Mouse (Mus musculus) lung, postnatal 0 days (tissue): ENCODE data around the gene Mpzl3. TPM values are rescaled to one million over a fixed set of nuclear protein-coding genes. Genes with fewer than 3 reads are reported as not detected.
A peak's percentile ranks its signal among the peaks of the same experiment; 100 is the strongest.
"Not testable (repeated sequence)": the region's sequence is repeated elsewhere in the genome, so short reads cannot be mapped to it uniquely, and the experiment has no call there.

Experiments used
- ATAC-seq: fragments of 200-750 bp; cut with Nextera tagmentation; 2 replicates; pipeline ENCODE4 v1.8.0; 2017; ENCODE audit warnings: moderate library complexity
- DNase-seq: peaks from one replicate; pipeline ENCODE4 v3.0.0-alpha.2; 2016; ENCODE audit warnings: low spot score
- H3K27ac ChIP-seq: fragments of 300-500 bp; sonication (generic); 2 replicates; pipeline ENCODE4 v1.5.1; 2014; ENCODE audit warnings: antibody characterized with exemption, mild to moderate bottlenecking, low read length, mixed read lengths
- H3K27me3 ChIP-seq: fragments of 300-500 bp; sonication (generic); replicated peaks from 2 replicates; pipeline ENCODE4 v1.6.1; 2014; ENCODE audit warnings: low read length, mixed read lengths; ENCODE audit not compliant: insufficient read depth
- H3K36me3 ChIP-seq: fragments of 300-500 bp; sonication (generic); 2 replicates; pipeline ENCODE4 v1.6.1; 2014; ENCODE audit warnings: low read length, mixed read lengths; ENCODE audit not compliant: insufficient read depth
- H3K4me1 ChIP-seq: fragments of 300-500 bp; sonication (generic); 2 replicates; pipeline ENCODE4 v1.6.1; 2014; ENCODE audit warnings: antibody characterized with exemption, low read depth, low read length, mixed read lengths; ENCODE audit not compliant: insufficient read depth
- H3K4me2 ChIP-seq: fragments of 300-500 bp; sonication (generic); replicated peaks from 2 replicates; pipeline ENCODE4 v1.6.1; 2014; ENCODE audit warnings: low read depth, mild to moderate bottlenecking, low read length, moderate library complexity, mixed read lengths
- H3K4me3 ChIP-seq: fragments of 300-500 bp; sonication (generic); 2 replicates; pipeline ENCODE4 v1.5.1; 2014; ENCODE audit warnings: low read depth, low read length
- H3K9ac ChIP-seq: fragments of 300-500 bp; sonication (generic); replicated peaks from 2 replicates; pipeline ENCODE4 v1.6.1; 2014; ENCODE audit warnings: low read depth, mild to moderate bottlenecking
- H3K9me3 ChIP-seq: fragments of 300-500 bp; sonication (generic); 2 replicates; pipeline ENCODE4 v1.6.1; 2016; ENCODE audit warnings: low read length, mixed read lengths
- CTCF ChIP-seq: IDR thresholded peaks from 2 replicates; pipeline ENCODE4 v1.5.1; 2016; ENCODE audit warnings: antibody characterized with exemption, mild to moderate bottlenecking
- EP300 ChIP-seq: IDR thresholded peaks from 2 replicates; pipeline ENCODE4 v1.6.1; 2016; ENCODE audit warnings: antibody characterized with exemption, mild to moderate bottlenecking, control low read depth
- WGBS: fragments of 180-500 bp; shearing (Covaris S2); extraction: QIAGEN DNeasy Blood & Tissue Kit; methylation state at CpG from one replicate; pipeline ENCODE4 v1.1.7; 2014; 5-methylcytosine and 5-hydroxymethylcytosine counted together
- polyA plus RNA-seq: library from polyadenylated mRNA; unstranded; fragments of >200 nt; fragmentation: Nextera tagmentation; extraction: Ambion mirVana; gene quantifications from 2 replicates; pipeline ENCODE4 v1.2.1, GENCODE M21; 2015

Gene Mpzl3
- polyA plus RNA-seq, 1 experiment from 2014 or later: 2.0 TPM

DNA sequence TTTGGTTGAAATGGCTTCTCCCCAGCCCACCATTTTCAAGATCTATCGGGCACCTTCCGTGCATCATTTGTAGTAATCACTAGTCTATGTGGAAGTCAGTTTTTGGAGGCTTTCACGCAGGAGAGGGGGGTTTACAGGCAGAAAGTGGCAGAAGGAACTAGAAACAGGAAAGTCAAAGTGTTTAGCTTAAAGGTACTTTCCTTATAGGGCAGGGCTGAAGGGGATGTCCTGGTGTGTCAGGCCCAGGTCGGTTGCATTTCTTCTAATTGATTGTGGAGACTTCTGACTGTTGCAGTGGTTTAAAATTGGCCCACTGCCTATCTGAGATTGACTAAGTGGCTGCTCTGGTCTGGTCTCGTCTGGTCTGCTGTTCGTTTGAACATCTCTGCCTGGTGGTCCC, 24.6 kb upstream of the Mpzl3 start:
- Histone ChIP-seq H3K4me2 (no peak overlapping the region), H3K9ac (no peak overlapping the region), H3K36me3 (no peaks in the 10 kb centered on the region), H3K27ac (no peak overlapping the region), H3K27me3 (no peaks in the 10 kb centered on the region), H3K4me3 (no peak overlapping the region), H3K9me3 (no peaks in the 10 kb centered on the region), H3K4me1 (no peaks in the 10 kb centered on the region)
- TF ChIP-seq EP300 (no peak), CTCF (no peak)
- WGBS: 45% methylated on average over 6 of the region's 6 CpGs
- ATAC-seq (no peak), DNase-seq (no peak)

DNA sequence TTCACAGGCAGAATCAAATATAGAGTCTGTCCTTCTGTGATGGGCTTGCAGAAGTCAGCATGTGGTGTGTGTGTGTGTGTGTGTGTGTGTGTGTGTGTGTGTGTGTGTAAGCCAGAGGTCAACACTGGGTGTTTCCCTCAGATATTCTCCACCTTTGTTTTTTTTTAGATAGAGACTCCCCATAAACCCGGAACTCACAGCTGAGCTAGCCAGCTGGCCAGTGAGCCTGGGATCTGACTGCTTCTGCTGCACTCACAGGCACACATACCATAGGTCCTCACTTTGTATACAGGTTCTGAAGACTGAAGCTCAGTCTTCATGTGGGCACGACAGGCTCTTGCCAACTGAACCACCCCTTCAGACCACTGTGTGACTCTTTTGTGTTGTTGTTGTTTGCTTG, 22.7 kb upstream of the Mpzl3 start:
- Histone ChIP-seq H3K9ac (no peak overlapping the region), H3K4me3 (no peak overlapping the region), H3K4me1 (no peaks in the 10 kb centered on the region), H3K27ac (no peak overlapping the region), H3K9me3 (no peaks in the 10 kb centered on the region), H3K36me3 (no peaks in the 10 kb centered on the region), H3K4me2 (no peak overlapping the region), H3K27me3 (no peaks in the 10 kb centered on the region)
- 51% methylated on average over 2 of the region's 2 CpGs for WGBS
- TF ChIP-seq EP300: no peak
- no peak for TF ChIP-seq CTCF
- DNase-seq: no peak
- no peak for ATAC-seq

DNA sequence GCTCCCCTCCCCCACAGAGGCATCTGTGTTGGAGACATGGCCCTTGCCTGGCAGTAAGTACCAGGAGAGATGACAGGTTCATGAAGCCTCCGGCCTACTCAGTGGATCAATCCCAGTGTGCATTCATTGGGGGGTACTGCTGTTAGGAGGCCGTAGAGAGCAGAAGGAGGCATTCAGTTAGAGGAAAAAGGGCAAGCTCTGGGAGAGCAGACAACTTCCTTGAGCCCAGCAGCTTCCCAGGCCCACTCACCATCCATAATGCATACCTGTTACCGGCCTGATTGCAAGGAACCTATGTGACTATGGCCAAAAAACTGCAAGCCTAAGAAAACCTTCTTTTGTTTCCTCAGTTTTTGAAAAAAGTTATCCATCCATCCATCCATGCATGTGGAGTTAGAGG, 20.5 kb upstream of the Mpzl3 start:
- WGBS: 73% methylated on average over 3 of the region's 3 CpGs
- ATAC-seq (no peak), DNase-seq (no peak)
- Histone ChIP-seq H3K27me3 (no peaks in the 10 kb centered on the region), H3K4me2 (no peak overlapping the region), H3K4me1 (no peaks in the 10 kb centered on the region), H3K27ac (no peak overlapping the region), H3K4me3 (no peak overlapping the region), H3K9ac (no peak overlapping the region), H3K9me3 (no peaks in the 10 kb centered on the region), H3K36me3 (no peaks in the 10 kb centered on the region)
- TF ChIP-seq CTCF: no peak
- no peak for TF ChIP-seq EP300

DNA sequence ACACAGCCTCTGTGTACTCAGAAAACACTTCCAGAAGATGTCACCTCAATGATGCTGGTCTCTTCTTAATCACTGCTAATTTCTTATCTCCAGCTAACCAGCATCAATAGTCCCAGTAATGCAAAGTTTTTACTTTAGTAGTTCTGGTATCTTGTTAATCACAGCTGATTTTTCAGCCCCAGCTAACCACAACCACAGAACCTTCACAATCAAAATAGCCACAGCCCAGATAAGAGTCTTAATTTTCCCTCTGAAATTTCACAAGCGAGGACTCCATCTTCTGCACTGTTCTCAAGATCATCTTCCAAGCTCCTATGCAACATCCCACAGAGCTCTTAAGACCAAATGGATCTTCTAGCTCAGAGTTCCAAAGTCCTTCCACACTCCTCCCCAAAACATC, 17.2 kb upstream of the Mpzl3 start:
- not testable (repeated sequence) for H3K27ac ChIP-seq, H3K9ac ChIP-seq, H3K4me2 ChIP-seq, H3K4me1 ChIP-seq, H3K36me3 ChIP-seq, H3K27me3 ChIP-seq, DNase-seq, H3K9me3 ChIP-seq, H3K4me3 ChIP-seq, ATAC-seq
- 73% methylated on average over 1 of the region's 1 CpGs for WGBS

DNA sequence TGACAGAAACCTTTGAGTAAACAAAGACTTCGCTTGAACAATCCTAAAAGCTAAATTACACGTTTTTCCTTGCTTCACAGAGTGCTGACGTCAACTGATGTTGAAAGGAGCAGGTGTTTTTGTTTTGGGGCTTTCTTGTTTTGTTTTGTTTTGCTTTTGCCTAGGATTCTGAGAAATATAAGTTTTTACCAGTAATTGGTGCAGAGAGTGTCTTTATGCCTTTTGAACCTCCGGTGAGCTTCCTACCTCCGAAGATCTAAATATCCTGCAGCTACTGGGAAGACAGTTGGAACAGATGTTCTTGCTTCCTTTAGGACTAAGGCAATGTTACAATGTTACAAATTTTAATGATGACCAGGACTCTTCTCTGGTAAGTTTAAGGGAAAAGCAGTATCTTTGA, 15.5 kb upstream of the Mpzl3 start, which contains the start of gene Mpzl2:
Gene Mpzl2 (plus strand): TSS at position 301 of the 400 bp plus-strand sequence.
- no peak for ATAC-seq
- no peak within 1 kb of the TSS; the same call in 1 of the 2 replicates for H3K4me3 ChIP-seq
- no peak for DNase-seq
- H3K4me2 ChIP-seq: peak within 1 kb of the TSS; percentile 45
- H3K9me3 ChIP-seq: no peaks in the 10 kb centered on the region
- no peaks in the 10 kb centered on the region for H3K27me3 ChIP-seq
- H3K36me3 ChIP-seq: no peaks in the 10 kb centered on the region
- H3K9ac ChIP-seq: no peak within 1 kb of the TSS
- no peaks in the 10 kb centered on the region for H3K4me1 ChIP-seq
- 42% methylated on average over 5 of the region's 5 CpGs for WGBS
- no peak for TF ChIP-seq CTCF
- H3K27ac ChIP-seq: no peak within 1 kb of the TSS

DNA sequence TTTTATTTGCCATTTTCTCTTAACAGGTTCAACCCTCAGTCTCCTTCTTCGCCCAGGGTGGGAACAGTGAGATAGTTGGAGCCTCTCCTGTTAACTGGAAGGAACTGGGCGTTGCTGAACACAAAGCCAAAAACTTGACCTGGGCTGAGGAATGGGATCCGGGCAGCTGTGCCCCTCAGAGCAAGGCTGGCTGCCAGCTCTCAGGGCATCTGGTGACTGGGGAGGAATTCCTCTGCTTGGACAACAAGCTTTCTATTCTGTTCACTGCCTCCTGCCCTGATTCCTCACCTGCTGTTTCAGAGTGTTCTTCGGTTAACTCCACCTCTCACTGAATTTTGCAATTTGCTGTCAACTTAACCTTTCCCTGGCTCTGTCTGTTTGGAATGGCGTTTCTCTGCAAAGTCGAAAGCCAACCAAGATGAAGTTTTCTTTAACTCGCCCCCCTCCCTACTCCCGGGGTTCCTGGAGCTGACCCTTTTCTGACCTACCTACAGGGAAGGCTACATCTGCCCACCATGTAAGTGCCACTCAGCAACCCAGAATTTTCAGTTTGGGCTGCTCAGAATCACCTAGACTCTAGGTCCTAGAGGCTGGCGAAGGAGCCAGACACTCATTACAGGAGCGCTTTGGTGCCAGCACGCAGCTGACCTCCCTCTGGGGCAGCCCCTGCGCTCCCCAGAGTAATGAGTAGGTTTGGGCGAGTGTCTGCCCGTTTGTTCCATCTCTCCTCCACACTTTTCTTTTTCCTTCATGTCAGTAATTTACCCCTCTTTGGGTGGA, 14.7 kb upstream of the Mpzl3 start:
- DNase-seq (peak; percentile 27), ATAC-seq (no peak)
- Histone ChIP-seq H3K27ac (no peak overlapping the region), H3K4me1 (no peaks in the 10 kb centered on the region), H3K36me3 (no peaks in the 10 kb centered on the region), H3K9me3 (no peaks in the 10 kb centered on the region), H3K27me3 (no peaks in the 10 kb centered on the region), H3K9ac (no peak overlapping the region), H3K4me2 (peak overlapping the region; percentile 45), H3K4me3 (no peak overlapping the region; the same call in 1 of the 2 replicates)
- TF ChIP-seq EP300 (no peak), CTCF (no peak)
- WGBS: 8% methylated on average over 14 of the region's 14 CpGs
